Mouse (Mus musculus): Measurements from ENCODE around the gene Pip5kl1. TPM values are rescaled to one million over a fixed set of nuclear protein-coding genes. Genes with fewer than 3 reads are reported as not detected.
A peak's percentile ranks its signal among the peaks of the same experiment; 100 is the strongest.

Gene Pip5kl1
- total and polyA plus RNA-seq, 2 experiments from 2014 or later: 16.5 to 19.3 TPM

GRCm38 (mm10) chr2:32602600-32603054 is 28.0 kb downstream of the Pip5kl1 start:
- peak; percentile 77 for DNase-seq (ENCODE audit: low spot score)
- H3K27me3 ChIP-seq (ENCODE audit: insufficient read depth, low read length): no peaks in the 10 kb centered on the region; the same call in 1 of the 2 replicates
- no peak overlapping the region for H3K27ac ChIP-seq (ENCODE audit: low read depth, low read length)
- peak overlapping the region; percentile 34 for H3K4me2 ChIP-seq (ENCODE audit: low read depth, low read length, poor library complexity, severe bottlenecking)
- H3K4me3 ChIP-seq (ENCODE audit: low read depth, low read length): no peak overlapping the region
- H3K9me3 ChIP-seq (ENCODE audit: low read length): no peaks in the 10 kb centered on the region
- TF ChIP-seq CTCF (IDR thresholded peaks at IDR 0.05): peak; percentile 94
- peaks cover 3% of the 10 kb centered on the region for H3K4me1 ChIP-seq (ENCODE audit: insufficient read depth, low read length)
- WGBS: 1% methylated on average over 11 of the region's 11 CpGs
- ATAC-seq (ENCODE audit: low FRiP score): no peak
- H3K36me3 ChIP-seq (ENCODE audit: insufficient read depth, low read length): peaks cover 3% of the 10 kb centered on the region; the same call in 1 of the 2 replicates
- H3K9ac ChIP-seq (replicated peaks; ENCODE audit: low read length, poor library complexity, severe bottlenecking): no peak overlapping the region

- Histone ChIP-seq H3K9me3 (ENCODE audit: low read length) (no peaks in the 10 kb centered on the region), H3K27ac (ENCODE audit: low read depth, low read length) (no peak overlapping the region), H3K9ac (replicated peaks; ENCODE audit: low read length, poor library complexity, severe bottlenecking) (no peak overlapping the region), H3K27me3 (ENCODE audit: insufficient read depth, low read length) (no peaks in the 10 kb centered on the region; the same call in 1 of the 2 replicates), H3K4me1 (ENCODE audit: insufficient read depth, low read length) (peaks cover 13% of the 10 kb centered on the region), H3K4me3 (ENCODE audit: low read depth, low read length) (no peak overlapping the region), H3K4me2 (ENCODE audit: low read depth, low read length, poor library complexity, severe bottlenecking) (no peak overlapping the region), H3K36me3 (ENCODE audit: insufficient read depth, low read length) (no peaks in the 10 kb centered on the region; the same call in 1 of the 2 replicates)
- no peak for ATAC-seq (ENCODE audit: low FRiP score)
- no peak for DNase-seq (ENCODE audit: low spot score)
- 52% methylated on average over 10 of the region's 10 CpGs for WGBS
- TF ChIP-seq CTCF (IDR thresholded peaks at IDR 0.05): no peak
Measured at GRCm38 (mm10) chr2:32604631-32605030, 30.0 kb downstream of the Pip5kl1 start.

DNA sequence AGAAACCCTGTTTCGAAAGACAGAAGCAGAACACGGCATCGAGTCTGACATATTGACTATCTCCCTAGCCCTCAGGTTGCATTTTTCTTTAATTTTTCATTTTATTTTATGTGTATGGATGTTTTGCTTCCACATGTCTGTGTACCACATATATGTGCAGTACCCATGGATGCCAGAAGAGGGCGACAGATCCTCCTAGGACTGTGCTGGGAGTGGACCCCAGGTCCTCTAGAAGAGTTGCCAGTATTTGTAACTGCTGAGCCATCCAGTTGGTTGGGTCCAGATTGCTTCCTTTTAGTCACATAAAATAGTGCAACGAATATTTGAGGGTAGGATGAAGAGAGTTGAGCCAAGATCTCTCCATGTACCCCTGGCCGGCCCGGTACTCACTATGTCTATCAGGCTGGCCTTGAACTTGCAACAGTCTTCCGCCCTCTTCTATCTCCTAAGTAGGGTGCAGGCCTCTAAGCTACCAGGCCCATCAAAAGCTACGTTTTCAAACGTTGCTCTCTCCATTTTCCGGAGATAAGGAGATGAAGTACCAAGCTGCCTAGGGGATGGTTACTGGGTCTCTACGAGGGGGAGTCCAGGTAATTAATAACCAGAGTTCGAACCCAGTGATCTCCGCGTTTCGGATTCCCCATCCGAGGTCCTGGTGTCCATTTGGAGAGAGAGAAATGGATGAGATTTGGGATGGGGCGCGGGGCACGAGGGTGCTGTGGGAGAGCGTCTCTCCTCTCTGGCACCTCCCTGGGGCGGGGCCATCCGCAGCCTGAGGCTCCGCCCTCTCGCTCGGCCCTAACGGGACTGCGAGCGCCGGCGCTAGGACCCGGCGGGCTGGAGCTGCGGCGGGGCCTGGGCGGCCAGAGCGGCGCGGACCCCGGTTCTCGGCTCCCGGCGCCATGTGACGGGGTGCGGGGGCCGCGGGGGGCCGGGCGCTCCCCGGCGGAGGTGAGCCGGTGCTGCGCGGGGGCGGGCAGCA is 31.9 kb downstream of the Pip5kl1 start:
- Histone ChIP-seq H3K9ac (replicated peaks; ENCODE audit: low read length, poor library complexity, severe bottlenecking) (peak overlapping the region; percentile 81), H3K4me2 (ENCODE audit: low read depth, low read length, poor library complexity, severe bottlenecking) (peak overlapping the region; percentile 80), H3K27me3 (ENCODE audit: insufficient read depth, low read length) (no peaks in the 10 kb centered on the region), H3K4me3 (ENCODE audit: low read depth, low read length) (peak overlapping the region; percentile 77), H3K4me1 (ENCODE audit: insufficient read depth, low read length) (peaks cover 13% of the 10 kb centered on the region), H3K27ac (ENCODE audit: low read depth, low read length) (no peak overlapping the region), H3K36me3 (ENCODE audit: insufficient read depth, low read length) (no peaks in the 10 kb centered on the region), H3K9me3 (ENCODE audit: low read length) (no peaks in the 10 kb centered on the region)
- 15% methylated on average over 45 of the region's 55 CpGs for WGBS
- DNase-seq (ENCODE audit: low spot score) (peak; percentile 84), ATAC-seq (ENCODE audit: low FRiP score) (peak; percentile 67)
- peak; percentile 79 for TF ChIP-seq CTCF (IDR thresholded peaks at IDR 0.05)

- Histone ChIP-seq H3K27ac (ENCODE audit: low read depth, low read length) (no peak overlapping the region), H3K4me3 (ENCODE audit: low read depth, low read length) (peak overlapping the region; percentile 77), H3K9ac (replicated peaks; ENCODE audit: low read length, poor library complexity, severe bottlenecking) (peak overlapping the region; percentile 81), H3K4me1 (ENCODE audit: insufficient read depth, low read length) (peaks cover 13% of the 10 kb centered on the region), H3K36me3 (ENCODE audit: insufficient read depth, low read length) (no peaks in the 10 kb centered on the region), H3K27me3 (ENCODE audit: insufficient read depth, low read length) (no peaks in the 10 kb centered on the region), H3K4me2 (ENCODE audit: low read depth, low read length, poor library complexity, severe bottlenecking) (peak overlapping the region; percentile 80), H3K9me3 (ENCODE audit: low read length) (no peaks in the 10 kb centered on the region)
- TF ChIP-seq CTCF (IDR thresholded peaks at IDR 0.05): no peak
- 8% methylated on average over 32 of the region's 34 CpGs for WGBS
- ATAC-seq (ENCODE audit: low FRiP score): peak; percentile 18; the same call in 1 of the 2 replicates
- DNase-seq (ENCODE audit: low spot score): peak; percentile 44
Measured at GRCm38 (mm10) chr2:32607262-32607947, 32.8 kb downstream of the Pip5kl1 start.

GRCm38 (mm10) chr2:32608141-32608777 is 33.7 kb downstream of the Pip5kl1 start:
- Histone ChIP-seq H3K36me3 (ENCODE audit: insufficient read depth, low read length) (no peaks in the 10 kb centered on the region; the same call in 1 of the 2 replicates), H3K27ac (ENCODE audit: low read depth, low read length) (no peak overlapping the region), H3K4me3 (ENCODE audit: low read depth, low read length) (peak overlapping the region; percentile 77), H3K4me2 (ENCODE audit: low read depth, low read length, poor library complexity, severe bottlenecking) (peak overlapping the region; percentile 80), H3K27me3 (ENCODE audit: insufficient read depth, low read length) (no peaks in the 10 kb centered on the region), H3K9ac (replicated peaks; ENCODE audit: low read length, poor library complexity, severe bottlenecking) (peak overlapping the region; percentile 36), H3K4me1 (ENCODE audit: insufficient read depth, low read length) (peaks cover 13% of the 10 kb centered on the region), H3K9me3 (ENCODE audit: low read length) (no peaks in the 10 kb centered on the region)
- ATAC-seq (ENCODE audit: low FRiP score) (peak; percentile 47; the same call in 1 of the 2 replicates), DNase-seq (ENCODE audit: low spot score) (peak; percentile 54)
- TF ChIP-seq CTCF (IDR thresholded peaks at IDR 0.05): peak; percentile 9; the same call in 1 of the 2 replicates
- 11% methylated on average over 25 of the region's 25 CpGs for WGBS

Data from midbrain, postnatal 0 days (tissue).